Mouse (Mus musculus): ENCODE results near the gene Col12a1.

GRCm38 (mm10) chr9:79686049-79686448, 32.6 kb downstream of the Col12a1 start:
- TF ChIP-seq ZC3H11A (IDR thresholded peaks at IDR 0.05; ENCODE audit: borderline replicate concordance, low read depth, low read length) (no peak), HCFC1 (IDR thresholded peaks at IDR 0.05; ENCODE audit: borderline replicate concordance, insufficient read depth, low read length) (no peak)
